Mouse (Mus musculus): Measurements from ENCODE around the gene Olfr62. TPM values are rescaled to one million over a fixed set of nuclear protein-coding genes. Genes with fewer than 3 reads are reported as not detected.

The Olfr62 gene
- total and polyA plus RNA-seq, 3 experiments = 0.11 TPM; not detected in 2

DNA sequence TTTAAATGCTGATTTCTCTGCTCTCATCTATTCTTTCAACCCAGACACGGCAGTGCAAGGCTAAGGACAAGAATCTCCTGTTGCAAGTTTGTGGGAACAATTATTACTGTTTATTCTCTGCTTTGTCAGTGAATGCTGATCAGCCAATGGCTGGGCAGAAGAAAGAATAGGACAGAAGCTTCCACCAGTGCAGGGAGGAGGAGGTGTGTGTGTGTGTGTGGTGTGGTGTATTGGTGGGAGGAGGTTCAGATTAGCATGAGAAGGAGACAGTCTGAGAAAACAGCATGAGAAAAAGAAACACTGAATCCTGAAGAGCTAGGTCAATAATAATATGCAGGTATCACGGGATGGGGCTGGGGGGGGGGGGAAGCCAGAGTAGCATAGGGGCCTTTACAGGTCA, 35.1 kb downstream of the Olfr62 start:
- ATAC-seq (ENCODE audit: extremely low read depth, insufficient number of reproducible peaks, low FRiP score, poor library complexity, severe bottlenecking) (no peak), DNase-seq (ENCODE audit: low spot score) (no peak)
- no peaks in the 10 kb centered on the region for H3K4me1 ChIP-seq (ENCODE audit: insufficient read depth, low read depth, low read length)
- H3K9me3 ChIP-seq (replicated peaks) = no peaks in the 10 kb centered on the region
- TF ChIP-seq POLR2AphosphoS5 (IDR thresholded peaks at IDR 0.05; ENCODE audit: insufficient replicate concordance, low read depth, low read length) (no peak), GATA1 (IDR thresholded peaks at IDR 0.05; ENCODE audit: borderline replicate concordance, low read length) (no peak), GATA2 (IDR thresholded peaks at IDR 0.05; ENCODE audit: borderline replicate concordance, low read depth, low read length) (no peak), CTCF (IDR thresholded peaks at IDR 0.05; ENCODE audit: low read depth, low read length) (no peak), TAL1 (conservative IDR thresholded peaks at IDR 0.05; ENCODE audit: low read depth, low read length) (no peak)
- H3K36me3 ChIP-seq (replicated peaks) = no peaks in the 10 kb centered on the region
- H3K27me3 ChIP-seq (ENCODE audit: insufficient read depth, low read length) = peaks cover 18% of the 10 kb centered on the region
- no peak overlapping the region for H3K4me3 ChIP-seq (ENCODE audit: low read depth, low read length)

DNA sequence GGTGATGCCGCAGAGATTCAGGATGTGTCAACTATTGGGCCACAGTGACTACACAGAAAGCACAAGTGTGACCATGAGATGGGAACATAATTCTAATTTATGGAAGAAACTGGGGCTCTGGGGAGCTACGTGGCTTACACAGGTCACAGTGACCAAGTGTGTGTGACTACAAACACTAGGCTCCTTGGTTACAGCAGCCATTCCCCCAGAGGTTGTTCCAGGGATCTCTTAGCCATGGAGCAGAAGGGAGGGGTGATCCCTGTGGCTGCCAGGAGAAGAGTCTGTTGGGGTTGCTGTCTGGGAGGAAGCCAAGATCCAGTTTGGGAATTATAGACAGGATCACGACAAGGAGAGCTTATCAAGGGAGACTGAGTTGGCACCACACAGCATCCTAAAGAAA, 44.5 kb downstream of the Olfr62 start, which contains the start of gene Olfr1341:
Gene Olfr1341, plus strand, starts transcription at position 301 of the 400 bp plus-strand sequence.
- Histone ChIP-seq H3K36me3 (replicated peaks) (no peaks in the 10 kb centered on the region), H3K4me1 (ENCODE audit: insufficient read depth, low read depth, low read length) (no peaks in the 10 kb centered on the region), H3K4me3 (ENCODE audit: low read depth, low read length) (no peak within 1 kb of the TSS), H3K27me3 (ENCODE audit: insufficient read depth, low read length) (peaks cover 4% of the 10 kb centered on the region; the same call in 1 of the 2 replicates), H3K9me3 (replicated peaks) (no peaks in the 10 kb centered on the region)
- TF ChIP-seq GATA1 (IDR thresholded peaks at IDR 0.05; ENCODE audit: borderline replicate concordance, low read length) (no peak), TAL1 (conservative IDR thresholded peaks at IDR 0.05; ENCODE audit: low read depth, low read length) (no peak), CTCF (IDR thresholded peaks at IDR 0.05; ENCODE audit: low read depth, low read length) (no peak), POLR2AphosphoS5 (IDR thresholded peaks at IDR 0.05; ENCODE audit: insufficient replicate concordance, low read depth, low read length) (no peak), GATA2 (IDR thresholded peaks at IDR 0.05; ENCODE audit: borderline replicate concordance, low read depth, low read length) (no peak)
- no peak for ATAC-seq (ENCODE audit: extremely low read depth, insufficient number of reproducible peaks, low FRiP score, poor library complexity, severe bottlenecking)
- DNase-seq (ENCODE audit: low spot score) = no peak

DNA sequence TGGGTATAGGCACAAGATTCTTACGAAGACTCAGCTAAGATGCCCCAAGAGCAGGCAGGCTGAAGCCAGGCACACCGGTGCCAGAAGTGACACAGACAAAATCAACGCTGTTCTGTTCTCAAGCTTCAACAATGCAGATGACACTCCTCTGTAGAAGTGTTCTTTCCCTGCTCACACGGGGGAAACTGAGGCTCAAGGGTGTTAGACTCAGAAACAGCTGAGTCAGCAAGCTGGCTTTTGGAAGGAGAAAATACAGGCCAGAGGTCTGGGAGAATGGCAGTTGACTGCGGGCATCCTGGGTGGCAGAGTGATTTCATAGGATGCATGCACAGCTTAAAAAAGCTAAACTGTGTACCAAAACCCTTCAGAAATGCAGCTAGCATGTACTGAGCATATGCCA, 49.3 kb downstream of the Olfr62 start:
- no peak overlapping the region for H3K4me3 ChIP-seq (ENCODE audit: low read depth, low read length)
- no peaks in the 10 kb centered on the region for H3K9me3 ChIP-seq (replicated peaks)
- TF ChIP-seq CTCF (IDR thresholded peaks at IDR 0.05; ENCODE audit: low read depth, low read length) (no peak), GATA1 (IDR thresholded peaks at IDR 0.05; ENCODE audit: borderline replicate concordance, low read length) (no peak), POLR2AphosphoS5 (IDR thresholded peaks at IDR 0.05; ENCODE audit: insufficient replicate concordance, low read depth, low read length) (no peak), GATA2 (IDR thresholded peaks at IDR 0.05; ENCODE audit: borderline replicate concordance, low read depth, low read length) (no peak), TAL1 (conservative IDR thresholded peaks at IDR 0.05; ENCODE audit: low read depth, low read length) (no peak)
- no peaks in the 10 kb centered on the region for H3K4me1 ChIP-seq (ENCODE audit: insufficient read depth, low read depth, low read length)
- no peak for ATAC-seq (ENCODE audit: extremely low read depth, insufficient number of reproducible peaks, low FRiP score, poor library complexity, severe bottlenecking)
- H3K27me3 ChIP-seq (ENCODE audit: insufficient read depth, low read length) = peaks cover 8% of the 10 kb centered on the region; the same call in 1 of the 2 replicates
- no peak for DNase-seq (ENCODE audit: low spot score)
- no peaks in the 10 kb centered on the region for H3K36me3 ChIP-seq (replicated peaks)

DNA sequence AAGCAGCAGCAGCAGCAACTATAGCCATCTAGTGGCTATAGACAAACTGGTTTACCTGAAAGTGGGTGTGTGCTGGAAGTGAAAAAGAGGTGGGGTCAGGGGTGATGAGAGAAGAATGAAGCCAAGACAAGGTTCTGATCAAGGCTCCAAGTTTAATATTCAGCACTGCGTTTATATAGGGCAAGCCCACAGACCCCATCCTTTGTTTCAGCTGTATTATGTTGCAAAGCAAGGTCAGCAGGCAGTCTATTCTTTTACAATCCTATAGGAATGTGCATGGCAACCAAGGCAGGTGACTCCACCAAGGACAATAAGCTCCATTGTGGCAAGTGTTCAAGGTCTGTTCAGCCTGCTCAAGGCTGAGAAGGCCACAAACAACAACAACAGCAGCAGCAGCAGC, 52.9 kb downstream of the Olfr62 start:
- H3K9me3 ChIP-seq (replicated peaks) = no peaks in the 10 kb centered on the region
- DNase-seq (ENCODE audit: low spot score) = no peak
- peaks cover 14% of the 10 kb centered on the region; the same call in 1 of the 2 replicates for H3K27me3 ChIP-seq (ENCODE audit: insufficient read depth, low read length)
- H3K4me1 ChIP-seq (ENCODE audit: insufficient read depth, low read depth, low read length) = no peaks in the 10 kb centered on the region
- no peak for ATAC-seq (ENCODE audit: extremely low read depth, insufficient number of reproducible peaks, low FRiP score, poor library complexity, severe bottlenecking)
- no peak for TF ChIP-seq TAL1 (conservative IDR thresholded peaks at IDR 0.05; ENCODE audit: low read depth, low read length)
- TF ChIP-seq GATA1 (IDR thresholded peaks at IDR 0.05; ENCODE audit: borderline replicate concordance, low read length) = no peak
- TF ChIP-seq CTCF (IDR thresholded peaks at IDR 0.05; ENCODE audit: low read depth, low read length) = no peak
- TF ChIP-seq GATA2 (IDR thresholded peaks at IDR 0.05; ENCODE audit: borderline replicate concordance, low read depth, low read length) = no peak
- TF ChIP-seq POLR2AphosphoS5 (IDR thresholded peaks at IDR 0.05; ENCODE audit: insufficient replicate concordance, low read depth, low read length) = no peak
- no peaks in the 10 kb centered on the region for H3K36me3 ChIP-seq (replicated peaks)
- H3K4me3 ChIP-seq (ENCODE audit: low read depth, low read length) = no peak overlapping the region

Other genes starting within 250 kb of the Olfr62 start
- gene Szt2, start 249.7 kb upstream of the Olfr62 start, total RNA-seq (2014; fragmentation: Nextera tagmentation) = 28.3 and 28.5 TPM in 2 replicates
- 5.2 and 6.2 TPM in 2 replicates for gene Szt2, start 249.7 kb upstream of the Olfr62 start, total RNA-seq (2017)
- gene Szt2, start 249.7 kb upstream of the Olfr62 start, polyA plus RNA-seq (2012) = 64.3 and 82.7 TPM in 2 replicates
- gene Med8, start 249.6 kb upstream of the Olfr62 start, total RNA-seq (2014; fragmentation: Nextera tagmentation) = 73.5 and 87.0 TPM in 2 replicates
- gene Med8, start 249.6 kb upstream of the Olfr62 start, total RNA-seq (2017) = 124 and 133 TPM in 2 replicates
- gene Med8, start 249.6 kb upstream of the Olfr62 start, polyA plus RNA-seq (2012) = 43.4 and 45.0 TPM in 2 replicates
- 95.3 and 122 TPM in 2 replicates for gene Elovl1, start 230.9 kb upstream of the Olfr62 start, total RNA-seq (2014; fragmentation: Nextera tagmentation)
- 117 and 138 TPM in 2 replicates for gene Elovl1, start 230.9 kb upstream of the Olfr62 start, total RNA-seq (2017)
- gene Elovl1, start 230.9 kb upstream of the Olfr62 start, polyA plus RNA-seq (2012) = 82.4 and 98.1 TPM in 2 replicates
- 43.7 and 52.5 TPM in 2 replicates for gene Cdc20, start 221.6 kb upstream of the Olfr62 start, total RNA-seq (2014; fragmentation: Nextera tagmentation)
- 86.2 and 97.4 TPM in 2 replicates for gene Cdc20, start 221.6 kb upstream of the Olfr62 start, total RNA-seq (2017)
- 153 and 175 TPM in 2 replicates for gene Cdc20, start 221.6 kb upstream of the Olfr62 start, polyA plus RNA-seq (2012)
- gene Mpl, start 201.4 kb upstream of the Olfr62 start, total RNA-seq (2014; fragmentation: Nextera tagmentation) = not detected in 2 replicates
- gene Mpl, start 201.4 kb upstream of the Olfr62 start, total RNA-seq (2017) = 0.06 and 1.0 TPM in 2 replicates
- 0.03 and 0.05 TPM in 2 replicates for gene Mpl, start 201.4 kb upstream of the Olfr62 start, polyA plus RNA-seq (2012)
- not detected in 2 replicates for gene Tie1, start 168.9 kb upstream of the Olfr62 start, total RNA-seq (2014; fragmentation: Nextera tagmentation)
- gene Tie1, start 168.9 kb upstream of the Olfr62 start, total RNA-seq (2017) = 0.05 TPM in 1 of 2 replicates, not detected in the other
- 0.01 TPM in 1 of 2 replicates, not detected in the other for gene Tie1, start 168.9 kb upstream of the Olfr62 start, polyA plus RNA-seq (2012)
- gene 2610528J11Rik, start 132.0 kb upstream of the Olfr62 start, total RNA-seq (2014; fragmentation: Nextera tagmentation) = not detected in 2 replicates
- not detected in 2 replicates for gene 2610528J11Rik, start 132.0 kb upstream of the Olfr62 start, total RNA-seq (2017)
- not detected in 2 replicates for gene 2610528J11Rik, start 132.0 kb upstream of the Olfr62 start, polyA plus RNA-seq (2012)
- not detected in 2 replicates for gene Tmem125, start 114.9 kb upstream of the Olfr62 start, total RNA-seq (2014; fragmentation: Nextera tagmentation)
- 0.22 TPM in 1 of 2 replicates, not detected in the other for gene Tmem125, start 114.9 kb upstream of the Olfr62 start, total RNA-seq (2017)
- gene Tmem125, start 114.9 kb upstream of the Olfr62 start, polyA plus RNA-seq (2012) = not detected in 2 replicates
- not detected in 2 replicates for gene Cfap57, start 38.2 kb upstream of the Olfr62 start, total RNA-seq (2014; fragmentation: Nextera tagmentation)
- gene Cfap57, start 38.2 kb upstream of the Olfr62 start, total RNA-seq (2017) = 0.05 TPM in 1 of 2 replicates, not detected in the other
- gene Cfap57, start 38.2 kb upstream of the Olfr62 start, polyA plus RNA-seq (2012) = not detected in 2 replicates
- 116 and 153 TPM in 2 replicates for gene Ebna1bp2, start 38.2 kb upstream of the Olfr62 start, total RNA-seq (2014; fragmentation: Nextera tagmentation)
- 116 and 127 TPM in 2 replicates for gene Ebna1bp2, start 38.2 kb upstream of the Olfr62 start, total RNA-seq (2017)
- gene Ebna1bp2, start 38.2 kb upstream of the Olfr62 start, polyA plus RNA-seq (2012) = 25.0 and 41.7 TPM in 2 replicates
- not detected in 2 replicates for gene Olfr1342, start 33.8 kb downstream of the Olfr62 start, total RNA-seq (2014; fragmentation: Nextera tagmentation)
- 0.11 TPM in 1 of 2 replicates, not detected in the other for gene Olfr1342, start 33.8 kb downstream of the Olfr62 start, total RNA-seq (2017)
- gene Olfr1342, start 33.8 kb downstream of the Olfr62 start, polyA plus RNA-seq (2012) = not detected in 2 replicates
- gene Olfr1341, start 44.6 kb downstream of the Olfr62 start, total RNA-seq (2014; fragmentation: Nextera tagmentation) = not detected in 2 replicates
- gene Olfr1341, start 44.6 kb downstream of the Olfr62 start, total RNA-seq (2017) = 0.12 and 0.16 TPM in 2 replicates
- gene Olfr1341, start 44.6 kb downstream of the Olfr62 start, polyA plus RNA-seq (2012) = not detected in 2 replicates
- gene Olfr1340, start 61.2 kb downstream of the Olfr62 start, total RNA-seq (2014; fragmentation: Nextera tagmentation) = not detected in 2 replicates
- 0.05 TPM in 1 of 2 replicates, not detected in the other for gene Olfr1340, start 61.2 kb downstream of the Olfr62 start, total RNA-seq (2017)
- not detected in 2 replicates for gene Olfr1340, start 61.2 kb downstream of the Olfr62 start, polyA plus RNA-seq (2012)
- not detected in 2 replicates for gene Olfr1339, start 73.2 kb downstream of the Olfr62 start, total RNA-seq (2014; fragmentation: Nextera tagmentation)
- 0.06 and 0.11 TPM in 2 replicates for gene Olfr1339, start 73.2 kb downstream of the Olfr62 start, total RNA-seq (2017)
- not detected in 2 replicates for gene Olfr1339, start 73.2 kb downstream of the Olfr62 start, polyA plus RNA-seq (2012)
- gene Olfr1338, start 99.8 kb downstream of the Olfr62 start, total RNA-seq (2014; fragmentation: Nextera tagmentation) = not detected in 2 replicates
- 0.12 TPM in 1 of 2 replicates, not detected in the other for gene Olfr1338, start 99.8 kb downstream of the Olfr62 start, total RNA-seq (2017)
- not detected in 2 replicates for gene Olfr1338, start 99.8 kb downstream of the Olfr62 start, polyA plus RNA-seq (2012)
- gene Olfr1337, start 123.6 kb downstream of the Olfr62 start, total RNA-seq (2014; fragmentation: Nextera tagmentation) = not detected in 2 replicates
- 0.22 TPM in 1 of 2 replicates, not detected in the other for gene Olfr1337, start 123.6 kb downstream of the Olfr62 start, total RNA-seq (2017)
- gene Olfr1337, start 123.6 kb downstream of the Olfr62 start, polyA plus RNA-seq (2012) = not detected in 2 replicates
- not detected in 2 replicates for gene Olfr1335, start 151.0 kb downstream of the Olfr62 start, total RNA-seq (2014; fragmentation: Nextera tagmentation)
- gene Olfr1335, start 151.0 kb downstream of the Olfr62 start, total RNA-seq (2017) = 0.22 TPM in 1 of 2 replicates, not detected in the other
- not detected in 2 replicates for gene Olfr1335, start 151.0 kb downstream of the Olfr62 start, polyA plus RNA-seq (2012)
- gene Olfr1333, start 177.3 kb downstream of the Olfr62 start, total RNA-seq (2014; fragmentation: Nextera tagmentation) = not detected in 2 replicates
- 0.06 and 0.44 TPM in 2 replicates for gene Olfr1333, start 177.3 kb downstream of the Olfr62 start, total RNA-seq (2017)
- gene Olfr1333, start 177.3 kb downstream of the Olfr62 start, polyA plus RNA-seq (2012) = not detected in 2 replicates
- not detected in 2 replicates for gene Olfr1331, start 205.7 kb downstream of the Olfr62 start, total RNA-seq (2014; fragmentation: Nextera tagmentation)
- 0.12 and 0.22 TPM in 2 replicates for gene Olfr1331, start 205.7 kb downstream of the Olfr62 start, total RNA-seq (2017)
- not detected in 2 replicates for gene Olfr1331, start 205.7 kb downstream of the Olfr62 start, polyA plus RNA-seq (2012)
- not detected in 2 replicates for gene Olfr1330, start 229.6 kb downstream of the Olfr62 start, total RNA-seq (2014; fragmentation: Nextera tagmentation)
- 0.05 TPM in 1 of 2 replicates, not detected in the other for gene Olfr1330, start 229.6 kb downstream of the Olfr62 start, total RNA-seq (2017)
- not detected in 2 replicates for gene Olfr1330, start 229.6 kb downstream of the Olfr62 start, polyA plus RNA-seq (2012)